10 mouse cellular contexts compared by ENCODE assay signal in genomic region chr1:139346602-139347371, GRCm38 (mm10). TPM values are rescaled to one million over a fixed set of nuclear protein-coding genes. Genes with fewer than 3 reads are reported as not detected.
DNase-seq lines count a peak whose midpoint lies in the region; ATAC-seq and TF ChIP-seq lines count a peak whose summit lies in the region.
"Had no signal": no experiment of that assay in that cellular context is flagged by ENCODE, and none has a peak within 500 bp of the region (broad histone marks: within the 10 kb centered on the region; RNA-seq: fewer than 3 reads in every experiment).

No protein-coding gene starts in this region.

- TF ChIP-seq CTCF in liver, postnatal 0 days (IDR thresholded peaks at IDR 0.05; ENCODE audit: low read depth), result no peak

- H3K27me3 ChIP-seq in forebrain, embryonic 11.5 days (ENCODE audit: control insufficient read depth, insufficient read depth, low read length), result no peaks in the 10 kb centered on the region
- H3K27me3 ChIP-seq in neural tube, embryonic 14.5 days (ENCODE audit: control insufficient read depth, insufficient read depth, low read length), result no peaks in the 10 kb centered on the region
- no peaks in the 10 kb centered on the region for H3K27me3 ChIP-seq in liver, postnatal 0 days (ENCODE audit: insufficient read depth, low read length)
- H3K27me3 ChIP-seq: limb, embryonic 15.5 days had no signal

- 42% methylated on average over 11 of the region's 11 CpGs for WGBS in forebrain, embryonic 11.5 days
- 40% methylated on average over 11 of the region's 11 CpGs for WGBS in neural tube, embryonic 14.5 days
- WGBS in liver, postnatal 0 days (ENCODE audit: insufficient replicate concordance), result 74% methylated on average over 11 of the region's 11 CpGs

- peak; percentile 87 for ATAC-seq in forebrain, embryonic 11.5 days (replicated peaks; ENCODE audit: low FRiP score)
- ATAC-seq in neural tube, embryonic 14.5 days (ENCODE audit: low read depth), result peak; percentile 92
- no peak for ATAC-seq in liver, postnatal 0 days

- TF ChIP-seq EP300 in liver, postnatal 0 days (IDR thresholded peaks at IDR 0.05; ENCODE audit: low read depth), result no peak

- H3K4me3 ChIP-seq in forebrain, embryonic 11.5 days (ENCODE audit: low read depth, low read length), result no peak overlapping the region
- no peak overlapping the region for H3K4me3 ChIP-seq in neural tube, embryonic 14.5 days (ENCODE audit: low read depth, low read length)
- H3K4me3 ChIP-seq in liver, postnatal 0 days (ENCODE audit: low read depth, low read length), result no peak overlapping the region
- H3K4me3 ChIP-seq: limb, embryonic 15.5 days had no signal

- H3K4me2 ChIP-seq in forebrain, embryonic 11.5 days (ENCODE audit: low read depth, low read length, severe bottlenecking), result no peak overlapping the region
- H3K4me2 ChIP-seq in neural tube, embryonic 14.5 days (ENCODE audit: low read depth, low read length), result no peak overlapping the region
- H3K4me2 ChIP-seq in liver, postnatal 0 days (ENCODE audit: low read depth, low read length), result no peak overlapping the region
- H3K4me2 ChIP-seq: limb, embryonic 15.5 days had no signal

- peak overlapping the region; percentile 16; the same call in 1 of the 2 replicates for H3K9ac ChIP-seq in forebrain, embryonic 11.5 days (ENCODE audit: low read length)
- H3K9ac ChIP-seq in neural tube, embryonic 14.5 days (replicated peaks; ENCODE audit: low read depth, low read length), result no peak overlapping the region
- H3K9ac ChIP-seq in liver, postnatal 0 days (replicated peaks), result no peak overlapping the region
- H3K9ac ChIP-seq: limb, embryonic 15.5 days had no signal

- DNase-seq in brain, embryonic 18.5 days (ENCODE audit: low read depth, low spot score), result peak; percentile 63
- DNase-seq in forebrain, embryonic 11.5 days (ENCODE audit: low spot score), result peak; percentile 61
- peak; percentile 40 to 67 for DNase-seq in layer of hippocampus, postnatal 14 days (ENCODE audit: low spot score in 2 of 2)
- no peak for DNase-seq in liver, postnatal 0 days
- no peak for DNase-seq in adipocyte (ENCODE audit: low spot score)
- DNase-seq in c-Kit-positive CD71-positive TER-119-positive erythroid progenitor cells, embryonic 14.5 days (ENCODE audit: low spot score), result no peak
- no peak for DNase-seq in cerebellum, adult 11 months

- no peaks in the 10 kb centered on the region for H3K9me3 ChIP-seq in forebrain, embryonic 11.5 days (ENCODE audit: control insufficient read depth, low read length)
- H3K9me3 ChIP-seq in neural tube, embryonic 14.5 days (ENCODE audit: control insufficient read depth, low read length), result no peaks in the 10 kb centered on the region
- no peaks in the 10 kb centered on the region for H3K9me3 ChIP-seq in liver, postnatal 0 days (ENCODE audit: low read length)
- H3K9me3 ChIP-seq: limb, embryonic 15.5 days had no signal

- peaks cover 13% of the 10 kb centered on the region for H3K4me1 ChIP-seq in forebrain, embryonic 11.5 days (replicated peaks; ENCODE audit: control insufficient read depth, insufficient read depth, low read length)
- peaks cover 3% of the 10 kb centered on the region; the same call in 1 of the 2 replicates for H3K4me1 ChIP-seq in neural tube, embryonic 14.5 days (ENCODE audit: control insufficient read depth, insufficient read depth, low read length)
- no peaks in the 10 kb centered on the region for H3K4me1 ChIP-seq in liver, postnatal 0 days (ENCODE audit: insufficient read depth)

- H3K36me3 ChIP-seq in forebrain, embryonic 11.5 days (ENCODE audit: control insufficient read depth, insufficient read depth, low read length), result no peaks in the 10 kb centered on the region
- no peaks in the 10 kb centered on the region for H3K36me3 ChIP-seq in neural tube, embryonic 14.5 days (ENCODE audit: control insufficient read depth, insufficient read depth, low read length)
- no peaks in the 10 kb centered on the region for H3K36me3 ChIP-seq in liver, postnatal 0 days (replicated peaks; ENCODE audit: insufficient read depth, low read length)
- H3K36me3 ChIP-seq: limb, embryonic 15.5 days had no signal

- H3K27ac ChIP-seq in forebrain, embryonic 11.5 days (ENCODE audit: low read depth, low read length), result peak overlapping the region; percentile 88
- H3K27ac ChIP-seq in neural tube, embryonic 14.5 days (ENCODE audit: low read depth, low read length), result peak overlapping the region; percentile 13
- no peak overlapping the region for H3K27ac ChIP-seq in liver, postnatal 0 days (ENCODE audit: low read depth)
- H3K27ac ChIP-seq: limb, embryonic 15.5 days had no signal

RNA-seq across cellular contexts. Expression of gene Crb1, which starts 30.1 kb away (rescaled TPM):
- polyA plus RNA-seq in forebrain, embryonic 11.5 days (2014; fragmentation: Nextera tagmentation; extraction: Ambion mirVana), result 2.0 and 2.1 TPM in 2 replicates
- under 1 TPM; 0.45 to 0.58 TPM for total RNA-seq in layer of hippocampus, postnatal 14 days (2021)
- polyA plus RNA-seq in neural tube, embryonic 14.5 days (2014; fragmentation: Nextera tagmentation; extraction: Ambion mirVana), result 1.1 and 1.5 TPM in 2 replicates
- not detected in 2 replicates for polyA plus RNA-seq in liver, postnatal 0 days (2015; fragmentation: Nextera tagmentation; extraction: Ambion mirVana)
- total RNA-seq: gastrocnemius, postnatal 4 days had no signal
- polyA plus RNA-seq: limb, embryonic 15.5 days had no signal

Comparison
In these comparisons a context has a peak if more than half of its experiments do, and no peak if none do; other contexts are left out.
1. DNase-seq: peak in brain, embryonic 18.5 days (single experiment), forebrain, embryonic 11.5 days (single experiment) and layer of hippocampus, postnatal 14 days (2 of 2); none in liver, postnatal 0 days (single experiment), adipocyte (single experiment), c-Kit-positive CD71-positive TER-119-positive erythroid progenitor cells, embryonic 14.5 days (single experiment) and cerebellum, adult 11 months (single experiment).